Mouse (Mus musculus): ENCODE measurements around the gene Kif17. TPM values are rescaled to one million over a fixed set of nuclear protein-coding genes. Genes with fewer than 3 reads are reported as not detected.

Gene Kif17
- total and polyA plus RNA-seq, 2 experiments from 2014 or later = 5.0 to 6.3 TPM

GRCm38 (mm10) chr4:138342048-138342447, 91.8 kb downstream of the Kif17 start:
- H3K9ac ChIP-seq (replicated peaks; ENCODE audit: low read length, poor library complexity, severe bottlenecking) = no peak overlapping the region
- no peak overlapping the region for H3K27ac ChIP-seq (ENCODE audit: low read depth, low read length)
- H3K4me3 ChIP-seq (ENCODE audit: low read depth, low read length) = no peak overlapping the region
- H3K36me3 ChIP-seq (ENCODE audit: insufficient read depth, low read length) = no peaks in the 10 kb centered on the region
- WGBS = 70% methylated on average over 7 of the region's 7 CpGs
- H3K4me1 ChIP-seq (ENCODE audit: insufficient read depth, low read length) = no peaks in the 10 kb centered on the region; the same call in 1 of the 2 replicates
- H3K9me3 ChIP-seq (ENCODE audit: low read length) = no peaks in the 10 kb centered on the region
- TF ChIP-seq CTCF (IDR thresholded peaks at IDR 0.05) = no peak
- H3K4me2 ChIP-seq (ENCODE audit: low read depth, low read length, poor library complexity, severe bottlenecking) = no peak overlapping the region
- no peaks in the 10 kb centered on the region for H3K27me3 ChIP-seq (ENCODE audit: insufficient read depth, low read length)
- no peak for ATAC-seq (ENCODE audit: low FRiP score)
- no peak for DNase-seq (ENCODE audit: low spot score)

DNA sequence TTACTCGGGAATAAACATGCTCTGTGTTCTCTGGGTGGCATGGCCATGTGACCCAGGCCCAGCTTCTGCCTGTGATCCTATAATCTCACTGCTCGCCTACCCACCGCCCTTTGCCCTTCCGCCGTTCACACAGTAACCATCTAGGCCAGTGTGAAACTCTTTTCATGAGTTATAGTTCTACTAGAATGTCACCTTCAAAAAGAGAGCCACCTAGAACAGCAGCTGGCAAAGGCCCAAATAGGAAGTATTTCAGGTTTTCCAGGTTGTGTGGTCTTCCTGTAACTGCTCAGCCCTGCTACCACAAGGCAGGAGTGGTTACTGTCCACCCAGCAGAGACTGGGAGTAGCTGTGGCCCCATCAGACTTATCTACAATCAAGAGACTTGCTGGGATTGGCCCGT, 92.5 kb downstream of the Kif17 start:
- no peaks in the 10 kb centered on the region; the same call in 1 of the 2 replicates for H3K4me1 ChIP-seq (ENCODE audit: insufficient read depth, low read length)
- H3K4me3 ChIP-seq (ENCODE audit: low read depth, low read length) = no peak overlapping the region
- no peaks in the 10 kb centered on the region for H3K27me3 ChIP-seq (ENCODE audit: insufficient read depth, low read length)
- DNase-seq (ENCODE audit: low spot score) (no peak), ATAC-seq (ENCODE audit: low FRiP score) (no peak)
- H3K9ac ChIP-seq (replicated peaks; ENCODE audit: low read length, poor library complexity, severe bottlenecking) = no peak overlapping the region
- no peak overlapping the region for H3K4me2 ChIP-seq (ENCODE audit: low read depth, low read length, poor library complexity, severe bottlenecking)
- WGBS = 86% methylated on average over 6 of the region's 6 CpGs
- H3K27ac ChIP-seq (ENCODE audit: low read depth, low read length) = no peak overlapping the region
- H3K36me3 ChIP-seq (ENCODE audit: insufficient read depth, low read length) = no peaks in the 10 kb centered on the region
- H3K9me3 ChIP-seq (ENCODE audit: low read length) = no peaks in the 10 kb centered on the region
- no peak for TF ChIP-seq CTCF (IDR thresholded peaks at IDR 0.05)

GRCm38 (mm10) chr4:138343341-138343837, 93.2 kb downstream of the Kif17 start:
- H3K4me2 ChIP-seq (ENCODE audit: low read depth, low read length, poor library complexity, severe bottlenecking) = no peak overlapping the region
- no peak for TF ChIP-seq CTCF (IDR thresholded peaks at IDR 0.05)
- ATAC-seq (ENCODE audit: low FRiP score) = no peak
- WGBS = 52% methylated on average over 10 of the region's 10 CpGs
- H3K27me3 ChIP-seq (ENCODE audit: insufficient read depth, low read length) = no peaks in the 10 kb centered on the region
- H3K9ac ChIP-seq (replicated peaks; ENCODE audit: low read length, poor library complexity, severe bottlenecking) = no peak overlapping the region
- no peaks in the 10 kb centered on the region; the same call in 1 of the 2 replicates for H3K4me1 ChIP-seq (ENCODE audit: insufficient read depth, low read length)
- H3K4me3 ChIP-seq (ENCODE audit: low read depth, low read length) = no peak overlapping the region
- H3K36me3 ChIP-seq (ENCODE audit: insufficient read depth, low read length) = no peaks in the 10 kb centered on the region
- no peak for DNase-seq (ENCODE audit: low spot score)
- H3K27ac ChIP-seq (ENCODE audit: low read depth, low read length) = no peak overlapping the region
- H3K9me3 ChIP-seq (ENCODE audit: low read length) = no peaks in the 10 kb centered on the region

GRCm38 (mm10) chr4:138344891-138345545, 94.8 kb downstream of the Kif17 start:
- Histone ChIP-seq H3K9me3 (ENCODE audit: low read length) (no peaks in the 10 kb centered on the region), H3K27ac (ENCODE audit: low read depth, low read length) (no peak overlapping the region), H3K36me3 (ENCODE audit: insufficient read depth, low read length) (no peaks in the 10 kb centered on the region), H3K4me2 (ENCODE audit: low read depth, low read length, poor library complexity, severe bottlenecking) (no peak overlapping the region), H3K9ac (replicated peaks; ENCODE audit: low read length, poor library complexity, severe bottlenecking) (no peak overlapping the region), H3K4me1 (ENCODE audit: insufficient read depth, low read length) (no peaks in the 10 kb centered on the region; the same call in 1 of the 2 replicates), H3K4me3 (ENCODE audit: low read depth, low read length) (no peak overlapping the region), H3K27me3 (ENCODE audit: insufficient read depth, low read length) (no peaks in the 10 kb centered on the region)
- peak; percentile 44 for DNase-seq (ENCODE audit: low spot score)
- no peak for TF ChIP-seq CTCF (IDR thresholded peaks at IDR 0.05)
- no peak for ATAC-seq (ENCODE audit: low FRiP score)
- 59% methylated on average over 9 of the region's 9 CpGs for WGBS

DNA sequence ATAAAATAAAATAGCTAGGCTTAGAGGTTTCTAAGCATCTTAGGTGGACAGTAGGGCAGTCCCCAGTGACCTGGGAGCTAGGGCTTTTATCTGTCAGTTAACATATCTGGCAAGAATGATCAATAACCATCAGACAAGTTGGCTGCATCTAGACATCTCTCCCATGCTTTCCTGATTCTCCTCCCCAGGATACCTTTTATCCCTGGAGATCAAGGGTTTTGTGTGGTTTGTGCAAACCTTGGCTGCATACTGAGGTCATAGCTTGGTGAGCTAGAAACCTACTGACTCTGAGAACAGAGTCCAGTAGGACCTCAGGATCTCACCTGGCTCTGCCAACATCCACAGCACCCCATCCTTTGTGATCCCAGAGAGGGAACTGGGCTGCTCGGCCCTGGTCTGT, 97.0 kb downstream of the Kif17 start:
- Histone ChIP-seq H3K9ac (replicated peaks; ENCODE audit: low read length, poor library complexity, severe bottlenecking) (no peak overlapping the region), H3K9me3 (ENCODE audit: low read length) (no peaks in the 10 kb centered on the region), H3K36me3 (ENCODE audit: insufficient read depth, low read length) (no peaks in the 10 kb centered on the region), H3K27ac (ENCODE audit: low read depth, low read length) (no peak overlapping the region), H3K4me3 (ENCODE audit: low read depth, low read length) (no peak overlapping the region), H3K4me1 (ENCODE audit: insufficient read depth, low read length) (no peaks in the 10 kb centered on the region), H3K27me3 (ENCODE audit: insufficient read depth, low read length) (no peaks in the 10 kb centered on the region), H3K4me2 (ENCODE audit: low read depth, low read length, poor library complexity, severe bottlenecking) (no peak overlapping the region)
- no peak for TF ChIP-seq CTCF (IDR thresholded peaks at IDR 0.05)
- ATAC-seq (ENCODE audit: low FRiP score) (no peak), DNase-seq (ENCODE audit: low spot score) (no peak)
- WGBS = 50% methylated on average over 1 of the region's 1 CpGs

GRCm38 (mm10) chr4:138348716-138349115, 98.5 kb downstream of the Kif17 start:
- Histone ChIP-seq H3K27ac (ENCODE audit: low read depth, low read length) (no peak overlapping the region), H3K9me3 (ENCODE audit: low read length) (no peaks in the 10 kb centered on the region), H3K4me1 (ENCODE audit: insufficient read depth, low read length) (no peaks in the 10 kb centered on the region), H3K4me2 (ENCODE audit: low read depth, low read length, poor library complexity, severe bottlenecking) (no peak overlapping the region), H3K27me3 (ENCODE audit: insufficient read depth, low read length) (no peaks in the 10 kb centered on the region), H3K4me3 (ENCODE audit: low read depth, low read length) (no peak overlapping the region), H3K36me3 (ENCODE audit: insufficient read depth, low read length) (no peaks in the 10 kb centered on the region), H3K9ac (replicated peaks; ENCODE audit: low read length, poor library complexity, severe bottlenecking) (no peak overlapping the region)
- ATAC-seq (ENCODE audit: low FRiP score) (no peak), DNase-seq (ENCODE audit: low spot score) (no peak)
- WGBS = 79% methylated on average over 7 of the region's 7 CpGs
- no peak for TF ChIP-seq CTCF (IDR thresholded peaks at IDR 0.05)

Small RNAs within 50 kb of the gene (microRNA-seq; reads per million reads assigned to microRNA genes)
- gene Gm27646 (ENCODE audit: borderline number of aligned reads) = not detected
- gene Mir7019 (ENCODE audit: borderline number of aligned reads) = 1.0 reads per million

Other genes with a start within 250 kb of the Kif17 start
- 165 and 177 TPM in 2 replicates for gene Hp1bp3, start 34.1 kb upstream of the Kif17 start, total RNA-seq (2014; rRNA removed)
- 175 and 200 TPM in 2 replicates for gene Hp1bp3, start 34.1 kb upstream of the Kif17 start, polyA plus RNA-seq (2015; fragmentation: Nextera tagmentation; extraction: Ambion mirVana)
- 23.8 and 29.8 TPM in 2 replicates for gene Sh2d5, start within 50 bp of the Kif17 start, total RNA-seq (2014; rRNA removed)
- 18.4 and 19.2 TPM in 2 replicates for gene Sh2d5, start within 50 bp of the Kif17 start, polyA plus RNA-seq (2015; fragmentation: Nextera tagmentation; extraction: Ambion mirVana)
- 203 and 215 TPM in 2 replicates for gene Ddost, start 54.3 kb downstream of the Kif17 start, total RNA-seq (2014; rRNA removed)
- gene Ddost, start 54.3 kb downstream of the Kif17 start, polyA plus RNA-seq (2015; fragmentation: Nextera tagmentation; extraction: Ambion mirVana) = 207 and 220 TPM in 2 replicates
- 255 and 261 TPM in 2 replicates for gene Pink1, start 75.9 kb downstream of the Kif17 start, total RNA-seq (2014; rRNA removed)
- 149 and 150 TPM in 2 replicates for gene Pink1, start 75.9 kb downstream of the Kif17 start, polyA plus RNA-seq (2015; fragmentation: Nextera tagmentation; extraction: Ambion mirVana)
- gene Cda, start 117.6 kb downstream of the Kif17 start, total RNA-seq (2014; rRNA removed) = 9.1 and 9.6 TPM in 2 replicates
- 9.2 and 12.2 TPM in 2 replicates for gene Cda, start 117.6 kb downstream of the Kif17 start, polyA plus RNA-seq (2015; fragmentation: Nextera tagmentation; extraction: Ambion mirVana)
- gene Fam43b, start 146.1 kb downstream of the Kif17 start, total RNA-seq (2014; rRNA removed) = 18.7 and 24.0 TPM in 2 replicates
- gene Fam43b, start 146.1 kb downstream of the Kif17 start, polyA plus RNA-seq (2015; fragmentation: Nextera tagmentation; extraction: Ambion mirVana) = 20.1 and 21.6 TPM in 2 replicates
- gene Mul1, start 184.2 kb downstream of the Kif17 start, total RNA-seq (2014; rRNA removed) = 32.6 and 35.2 TPM in 2 replicates
- gene Mul1, start 184.2 kb downstream of the Kif17 start, polyA plus RNA-seq (2015; fragmentation: Nextera tagmentation; extraction: Ambion mirVana) = 17.6 and 19.2 TPM in 2 replicates
- 50.9 and 55.6 TPM in 2 replicates for gene Camk2n1, start 203.9 kb downstream of the Kif17 start, total RNA-seq (2014; rRNA removed)
- gene Camk2n1, start 203.9 kb downstream of the Kif17 start, polyA plus RNA-seq (2015; fragmentation: Nextera tagmentation; extraction: Ambion mirVana) = 25.0 and 29.2 TPM in 2 replicates

Measured in midbrain, postnatal 0 days (tissue).